Mouse (Mus musculus): Measurements from ENCODE around the gene Fcgrt.

DNA sequence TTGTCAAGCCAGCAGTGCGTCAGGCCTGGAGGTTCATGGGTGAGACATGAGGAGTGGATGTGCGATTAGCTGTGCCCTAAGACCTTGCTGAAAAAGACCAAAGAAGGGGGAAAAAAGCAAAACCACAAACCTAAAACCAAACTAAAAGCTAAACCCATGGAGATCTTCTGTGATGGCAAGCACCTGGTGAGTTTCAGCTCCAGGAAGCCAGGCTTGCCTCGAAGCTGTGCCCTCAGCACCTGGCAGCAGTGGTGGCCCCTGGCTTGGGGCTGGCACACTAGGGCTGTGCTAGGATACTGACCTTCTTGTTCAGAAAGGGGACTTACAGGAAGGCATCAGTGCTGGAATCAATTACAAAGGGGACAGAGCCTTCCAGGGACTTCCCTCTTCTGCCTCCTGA is 37.7 kb upstream of the Fcgrt start:
- TF ChIP-seq ZC3H11A (IDR thresholded peaks at IDR 0.05; ENCODE audit: low read depth, low read length) = no peak
- TF ChIP-seq TBP (IDR thresholded peaks at IDR 0.05; ENCODE audit: low read depth, low read length) = no peak
- no peak for TF ChIP-seq ZMIZ1 (IDR thresholded peaks at IDR 0.05; ENCODE audit: low read depth, low read length)
- TF ChIP-seq CTCF (IDR thresholded peaks at IDR 0.05 in 2 of 3, conservative IDR thresholded peaks at IDR 0.05 in 1 of 3; ENCODE audit: control insufficient read depth in 1 of 3, insufficient read depth in 1 of 3, low read depth in 2 of 3, low read length in 3 of 3, poor library complexity in 1 of 3, severe bottlenecking in 1 of 3) = no peak
- no peak for TF ChIP-seq POLR2A (IDR thresholded peaks at IDR 0.05; ENCODE audit: control insufficient read depth in 1 of 2, insufficient read depth in 1 of 2, low read depth in 1 of 2, low read length in 2 of 2, poor library complexity in 1 of 2)
